Mouse (Mus musculus): ENCODE data around the gene Cyp26b1.

- TF ChIP-seq TBP (conservative IDR thresholded peaks at IDR 0.05; ENCODE audit: low read depth, low read length), result no peak
- no peak for TF ChIP-seq TCF12 (IDR thresholded peaks at IDR 0.05; ENCODE audit: low read depth, low read length)
- no peak for TF ChIP-seq POLR2A (IDR thresholded peaks at IDR 0.05; ENCODE audit: low read depth, low read length)
- TF ChIP-seq CTCF (conservative IDR thresholded peaks at IDR 0.05 in 1 of 2, IDR thresholded peaks at IDR 0.05 in 1 of 2; ENCODE audit: low read depth in 2 of 2, low read length in 2 of 2), result no peak
- no peak for TF ChIP-seq POLR2AphosphoS2 (IDR thresholded peaks at IDR 0.05; ENCODE audit: low read depth, low read length)
Observed at GRCm38 (mm10) chr6:84588895-84589652, 4.6 kb downstream of the Cyp26b1 start.
